Mouse (Mus musculus): ENCODE measurements around the gene Gm20532. TPM values are rescaled to one million over a fixed set of nuclear protein-coding genes. Genes with fewer than 3 reads are reported as not detected.

Gene Gm20532
- total and polyA plus RNA-seq, 3 experiments = 0.15 TPM; not detected in 2

DNA sequence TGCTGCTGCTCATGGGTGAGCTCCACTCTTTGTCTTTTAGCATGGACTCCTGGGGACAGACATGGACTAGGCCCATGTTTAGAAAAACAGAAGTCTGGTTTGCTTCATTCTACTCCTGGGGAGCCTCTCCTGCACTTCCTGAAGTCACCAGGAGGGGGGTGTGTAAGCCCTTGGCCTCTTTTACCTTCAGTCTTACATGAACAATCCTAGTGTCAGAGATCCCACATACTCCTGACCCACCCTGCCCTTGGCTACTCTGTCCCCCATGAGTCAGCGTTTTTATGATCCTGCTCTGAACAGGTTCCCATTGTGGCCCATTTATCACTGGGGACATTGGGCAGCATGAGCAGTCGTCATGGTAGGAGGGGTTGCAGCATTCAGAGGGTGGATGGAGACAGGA is 57.5 kb downstream of the Gm20532 start:
- Histone ChIP-seq H3K27ac (ENCODE audit: control insufficient read depth, low read depth, low read length) (no peak overlapping the region), H3K4me1 (ENCODE audit: control insufficient read depth in 1 of 2, insufficient read depth in 2 of 2, low read length in 2 of 2) (peaks cover 0 to 16% of the 10 kb centered on the region in 2 experiments; a peak in 2 of 4 replicates), H3K36me3 (ENCODE audit: control insufficient read depth in 1 of 2, insufficient read depth in 2 of 2, low read length in 2 of 2) (peaks cover 0 to under 1% of the 10 kb centered on the region in 2 experiments; a peak in 3 of 4 replicates), H3K27me3 (ENCODE audit: control insufficient read depth in 1 of 2, insufficient read depth in 2 of 2, low read length in 2 of 2) (no peaks in the 10 kb centered on the region), H3K9me3 (replicated peaks; ENCODE audit: insufficient read depth, low read length) (no peaks in the 10 kb centered on the region), H3K9ac (ENCODE audit: control insufficient read depth, low read depth, low read length, poor library complexity, severe bottlenecking) (no peak overlapping the region), H3K4me3 (ENCODE audit: control insufficient read depth in 1 of 2, insufficient read depth in 1 of 2, low read depth in 2 of 2, low read length in 2 of 2) (no peak overlapping the region), H3K79me2 (ENCODE audit: control insufficient read depth, insufficient read depth, low read length, poor library complexity) (peaks cover 12% of the 10 kb centered on the region)
- peak; percentile 75 for DNase-seq (ENCODE audit: low read depth, low spot score)
- TF ChIP-seq BHLHE40 (IDR thresholded peaks at IDR 0.05; ENCODE audit: borderline replicate concordance, low read depth, low read length) (no peak), CTCF (IDR thresholded peaks at IDR 0.05 in 2 of 3, conservative IDR thresholded peaks at IDR 0.05 in 1 of 3; ENCODE audit: control insufficient read depth in 1 of 3, insufficient read depth in 1 of 3, low read depth in 2 of 3, low read length in 3 of 3, poor library complexity in 1 of 3, severe bottlenecking in 1 of 3) (peak; percentile 41 to 75 (median 49); a peak in 5 of 6 replicates)

DNA sequence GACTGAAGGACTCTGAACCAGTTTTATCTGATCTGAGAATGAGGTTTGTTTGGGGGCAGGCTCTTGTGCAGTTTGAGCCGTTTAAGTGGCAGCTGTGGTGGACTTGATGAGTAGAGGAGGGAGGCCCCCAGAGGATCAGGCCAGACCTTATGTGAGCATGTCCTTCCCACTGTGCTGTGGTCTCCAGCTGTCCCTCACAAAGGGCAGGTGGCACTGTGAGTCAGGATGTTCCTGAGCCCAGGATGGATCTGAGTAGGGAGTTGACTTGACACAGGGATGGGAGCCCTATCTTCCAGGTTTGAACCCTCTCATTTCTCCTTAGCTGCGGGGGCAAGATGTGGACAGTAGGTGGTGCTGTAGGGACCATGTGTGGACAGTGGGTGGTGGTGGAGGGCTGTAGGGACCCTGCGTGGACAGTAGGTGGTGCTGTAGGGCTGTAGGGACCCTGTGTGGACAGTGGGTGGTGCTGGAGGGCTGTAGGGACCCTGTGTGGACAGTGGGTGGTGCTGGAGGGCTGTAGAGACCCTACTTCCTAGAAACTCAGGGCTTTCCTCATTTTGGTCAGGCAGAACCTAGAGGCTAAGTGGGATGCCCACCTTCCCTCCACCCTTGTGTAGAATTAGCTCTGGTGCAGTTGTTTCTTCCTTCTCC is 60.3 kb downstream of the Gm20532 start:
- H3K27me3 ChIP-seq (ENCODE audit: control insufficient read depth in 1 of 2, insufficient read depth in 2 of 2, low read length in 2 of 2) = no peaks in the 10 kb centered on the region
- no peaks in the 10 kb centered on the region for H3K36me3 ChIP-seq (ENCODE audit: control insufficient read depth in 1 of 2, insufficient read depth in 2 of 2, low read length in 2 of 2)
- peak; percentile 88 for DNase-seq (ENCODE audit: low read depth, low spot score)
- H3K9me3 ChIP-seq (replicated peaks; ENCODE audit: insufficient read depth, low read length) = no peaks in the 10 kb centered on the region
- no peak overlapping the region for H3K9ac ChIP-seq (ENCODE audit: control insufficient read depth, low read depth, low read length, poor library complexity, severe bottlenecking)
- no peak overlapping the region for H3K27ac ChIP-seq (ENCODE audit: control insufficient read depth, low read depth, low read length)
- peak; percentile 59 for TF ChIP-seq BHLHE40 (IDR thresholded peaks at IDR 0.05; ENCODE audit: borderline replicate concordance, low read depth, low read length)
- TF ChIP-seq RCOR1 (IDR thresholded peaks at IDR 0.05; ENCODE audit: low read depth, low read length) = no peak
- peak; percentile 91 to 100 (median 99) for TF ChIP-seq CTCF (IDR thresholded peaks at IDR 0.05 in 2 of 3, conservative IDR thresholded peaks at IDR 0.05 in 1 of 3; ENCODE audit: control insufficient read depth in 1 of 3, insufficient read depth in 1 of 3, low read depth in 2 of 3, low read length in 3 of 3, poor library complexity in 1 of 3, severe bottlenecking in 1 of 3)
- no peak for TF ChIP-seq NELFE (IDR thresholded peaks at IDR 0.05; ENCODE audit: low read depth, low read length)
- peak; percentile 80; the same call in 1 of the 2 replicates for TF ChIP-seq MAZ (IDR thresholded peaks at IDR 0.05; ENCODE audit: low read depth, low read length)
- peak; percentile 36; the same call in 1 of the 2 replicates for TF ChIP-seq USF1 (IDR thresholded peaks at IDR 0.05; ENCODE audit: low read depth, low read length)
- 0 out of 2 replicates have a peak, but pooled peaks have one; percentile 33 for TF ChIP-seq ZNF384 (IDR thresholded peaks at IDR 0.05; ENCODE audit: low read depth, low read length)
- peak; percentile 84 for TF ChIP-seq SMC3 (IDR thresholded peaks at IDR 0.05; ENCODE audit: low read depth, low read length)
- peak; percentile 65 for TF ChIP-seq ZC3H11A (IDR thresholded peaks at IDR 0.05; ENCODE audit: low read depth, low read length)
- TF ChIP-seq ELF1 (IDR thresholded peaks at IDR 0.05; ENCODE audit: low read depth, low read length) = peak; percentile 59; the same call in 1 of the 2 replicates
- peak; percentile 40; the same call in 1 of the 2 replicates for TF ChIP-seq TCF12 (IDR thresholded peaks at IDR 0.05; ENCODE audit: low read depth, low read length)
- TF ChIP-seq USF2 (IDR thresholded peaks at IDR 0.05; ENCODE audit: borderline replicate concordance in 1 of 2, insufficient read depth in 1 of 2, low read depth in 1 of 2, low read length in 2 of 2) = no peak
- TF ChIP-seq ZKSCAN1 (IDR thresholded peaks at IDR 0.05; ENCODE audit: low read depth, low read length) = no peak
- TF ChIP-seq MXI1 (IDR thresholded peaks at IDR 0.05; ENCODE audit: low read depth, low read length) = peak; percentile 59; the same call in 1 of the 2 replicates
- TF ChIP-seq SIN3A (IDR thresholded peaks at IDR 0.05; ENCODE audit: low read length) = peak; percentile 61
- no peak for TF ChIP-seq JUND (IDR thresholded peaks at IDR 0.05; ENCODE audit: low read depth, low read length)
- TF ChIP-seq E2F4 (IDR thresholded peaks at IDR 0.05; ENCODE audit: borderline replicate concordance, low read depth, low read length) = no peak
- no peak for TF ChIP-seq POLR2AphosphoS2 (IDR thresholded peaks at IDR 0.05; ENCODE audit: low read length)
- peak in 1 of 2 experiments; percentile 70; a peak in 2 of 4 replicates for TF ChIP-seq EP300 (IDR thresholded peaks at IDR 0.05; ENCODE audit: low read depth in 1 of 2, low read length in 2 of 2)
- peak; percentile 88 for TF ChIP-seq RAD21 (IDR thresholded peaks at IDR 0.05; ENCODE audit: low read depth, low read length)
- TF ChIP-seq HCFC1 (IDR thresholded peaks at IDR 0.05; ENCODE audit: low read depth, low read length) = peak; percentile 58; the same call in 1 of the 2 replicates
- peak; percentile 22; the same call in 1 of the 2 replicates for TF ChIP-seq MAX (IDR thresholded peaks at IDR 0.05; ENCODE audit: low read length)
- H3K79me2 ChIP-seq (ENCODE audit: control insufficient read depth, insufficient read depth, low read length, poor library complexity) = no peaks in the 10 kb centered on the region
- H3K4me1 ChIP-seq (ENCODE audit: control insufficient read depth in 1 of 2, insufficient read depth in 2 of 2, low read length in 2 of 2) = peaks cover 0 to 4% of the 10 kb centered on the region in 2 experiments; a peak in 2 of 4 replicates
- H3K4me3 ChIP-seq (ENCODE audit: control insufficient read depth in 1 of 2, insufficient read depth in 1 of 2, low read depth in 2 of 2, low read length in 2 of 2) = no peak overlapping the region
